Mouse (Mus musculus): ENCODE results near the gene Wdr24. TPM values are rescaled to one million over a fixed set of nuclear protein-coding genes. Genes with fewer than 3 reads are reported as not detected.
A peak's percentile ranks its signal among the peaks of the same experiment; 100 is the strongest.

Gene Wdr24
- polyA plus RNA-seq (2016; fragmentation: Nextera tagmentation; extraction: Ambion mirVana) = 17.7 and 18.7 TPM in 2 replicates

DNA sequence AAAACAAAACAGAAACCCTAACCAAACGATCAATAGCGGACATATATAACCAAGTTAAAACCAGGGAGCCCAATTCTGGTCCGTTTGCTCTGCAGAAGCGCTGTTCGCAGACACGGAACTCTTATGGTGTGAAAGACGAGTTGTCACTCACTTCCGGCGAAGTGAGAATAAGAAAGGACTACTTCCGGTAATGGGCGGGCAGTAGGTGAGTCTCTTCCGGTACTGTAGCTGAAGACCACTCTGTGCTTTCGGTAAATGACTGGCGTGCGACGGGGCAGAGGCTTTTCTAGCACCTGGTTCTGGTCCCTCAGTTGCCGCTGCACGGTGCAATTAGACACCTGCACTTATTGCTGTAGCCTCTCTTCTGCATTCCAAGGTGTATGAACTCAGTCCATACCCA, at the start of gene Wdr24:
Gene Wdr24 (plus strand): TSS at position 176 of the 400 bp plus-strand sequence.
- Histone ChIP-seq H3K27ac (peak within 1 kb of the TSS; percentile 80), H3K36me3 (peaks cover 33% of the 10 kb centered on the region), H3K9me3 (replicated peaks) (no peaks in the 10 kb centered on the region), H3K4me3 (peak within 1 kb of the TSS; percentile 73), H3K4me1 (peaks cover 49% of the 10 kb centered on the region), H3K27me3 (replicated peaks) (peaks cover 42% of the 10 kb centered on the region), H3K9ac (peak within 1 kb of the TSS; percentile 76), H3K4me2 (peak within 1 kb of the TSS; percentile 87)
- WGBS (ENCODE audit: insufficient replicate concordance) = 1% methylated on average over 18 of the region's 18 CpGs
- peak; percentile 73; the same call in 1 of the 2 replicates for ATAC-seq

DNA sequence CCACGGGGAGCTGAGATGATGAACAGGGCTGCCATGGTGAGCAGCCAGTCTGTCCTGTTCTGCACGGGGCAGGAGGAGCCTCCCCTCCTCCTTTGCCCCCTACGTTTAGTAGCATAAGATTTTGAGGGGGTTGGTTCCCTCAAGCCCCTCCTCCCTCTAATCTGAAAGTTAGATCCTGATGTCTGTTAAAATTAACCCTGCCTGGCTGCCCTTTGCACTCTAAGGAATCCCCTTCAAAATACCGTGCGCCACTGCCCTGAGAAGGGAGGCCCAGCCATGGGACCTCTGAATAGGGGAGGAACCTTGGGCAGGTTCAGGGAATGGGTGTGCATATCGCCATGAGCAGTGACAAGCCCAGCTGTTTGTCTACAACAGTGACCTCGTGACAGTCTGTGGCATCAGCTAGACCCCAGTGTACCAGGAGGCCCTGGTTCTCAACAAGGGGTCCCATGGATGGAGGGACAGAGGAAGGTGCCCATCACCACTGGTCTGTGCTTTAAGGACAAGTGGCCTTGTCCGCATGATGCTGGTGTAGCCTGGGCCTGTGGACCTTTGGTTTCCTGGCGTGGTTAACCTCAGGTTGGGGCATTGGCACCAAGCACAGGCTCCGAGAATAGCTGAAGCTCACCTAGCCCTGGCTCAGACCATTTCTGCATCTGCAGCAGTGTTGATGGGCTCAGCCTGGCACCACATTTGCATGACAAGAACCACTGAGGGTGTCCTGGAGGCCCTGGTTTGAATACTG, 47.9 kb upstream of the Wdr24 start:
- Histone ChIP-seq H3K4me3 (no peak overlapping the region), H3K36me3 (peaks cover 40% of the 10 kb centered on the region), H3K27me3 (replicated peaks) (peaks cover 10% of the 10 kb centered on the region; the same call in 1 of the 2 replicates), H3K9ac (0 out of 2 replicates have a peak overlapping the region, but pooled peaks have one; percentile 84), H3K4me2 (peak overlapping the region; percentile 87; the same call in 1 of the 2 replicates), H3K9me3 (replicated peaks) (no peaks in the 10 kb centered on the region), H3K4me1 (peaks cover 18% of the 10 kb centered on the region), H3K27ac (no peak overlapping the region)
- WGBS (ENCODE audit: insufficient replicate concordance) = 75% methylated on average over 10 of the region's 10 CpGs
- ATAC-seq = no peak

DNA sequence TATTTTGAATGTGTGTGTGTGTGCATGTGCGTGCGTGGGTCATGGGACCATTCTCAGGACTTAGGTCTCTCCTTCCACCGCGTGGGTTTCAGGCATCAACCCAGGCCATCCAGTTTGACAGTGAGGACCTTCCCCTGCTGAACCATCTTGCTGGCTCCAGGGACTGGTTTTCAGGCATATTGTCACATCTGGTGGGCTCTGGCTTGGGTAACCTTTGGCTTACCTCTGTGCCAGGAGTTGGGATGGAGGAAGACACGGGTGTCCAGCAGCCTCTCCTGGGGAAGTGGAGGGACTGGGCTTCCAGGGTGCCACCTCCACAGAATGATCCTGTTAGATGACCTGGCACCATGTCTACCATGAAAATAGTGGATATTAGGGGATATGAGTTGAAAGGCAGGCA, 45.5 kb upstream of the Wdr24 start:
- no peak overlapping the region for H3K4me3 ChIP-seq
- H3K9ac ChIP-seq = no peak overlapping the region
- H3K27me3 ChIP-seq (replicated peaks) = no peaks in the 10 kb centered on the region
- H3K9me3 ChIP-seq (replicated peaks) = no peaks in the 10 kb centered on the region
- no peak for ATAC-seq
- WGBS (ENCODE audit: insufficient replicate concordance) = 88% methylated on average over 5 of the region's 5 CpGs
- H3K36me3 ChIP-seq = peaks cover 64% of the 10 kb centered on the region
- H3K27ac ChIP-seq = no peak overlapping the region
- H3K4me1 ChIP-seq = peaks cover 18% of the 10 kb centered on the region
- no peak overlapping the region for H3K4me2 ChIP-seq

DNA sequence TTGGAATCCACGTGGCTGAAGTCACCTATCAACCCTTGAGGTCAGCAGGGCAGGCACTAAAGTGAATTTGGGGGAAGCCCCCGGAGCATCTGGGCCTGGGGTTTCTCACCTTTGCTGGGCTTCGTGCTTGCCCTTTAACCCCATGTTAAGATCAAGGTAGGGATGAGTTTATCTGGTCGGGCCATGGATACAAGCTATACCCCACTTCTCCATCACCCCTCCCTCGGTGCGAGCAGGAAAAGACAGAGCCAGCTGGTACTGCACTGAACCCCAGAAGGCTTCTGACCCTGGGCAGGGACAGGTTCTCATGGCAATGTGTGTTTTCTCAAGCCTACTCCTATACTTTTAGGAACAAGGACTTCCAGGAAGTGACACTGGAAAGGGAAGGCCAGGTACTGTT, 42.1 kb upstream of the Wdr24 start:
- Histone ChIP-seq H3K4me3 (no peak overlapping the region), H3K36me3 (peaks cover 72% of the 10 kb centered on the region), H3K9ac (no peak overlapping the region), H3K4me1 (peaks cover 16% of the 10 kb centered on the region), H3K27ac (no peak overlapping the region), H3K27me3 (replicated peaks) (no peaks in the 10 kb centered on the region), H3K9me3 (replicated peaks) (no peaks in the 10 kb centered on the region), H3K4me2 (no peak overlapping the region)
- 68% methylated on average over 6 of the region's 6 CpGs for WGBS (ENCODE audit: insufficient replicate concordance)
- ATAC-seq = no peak

DNA sequence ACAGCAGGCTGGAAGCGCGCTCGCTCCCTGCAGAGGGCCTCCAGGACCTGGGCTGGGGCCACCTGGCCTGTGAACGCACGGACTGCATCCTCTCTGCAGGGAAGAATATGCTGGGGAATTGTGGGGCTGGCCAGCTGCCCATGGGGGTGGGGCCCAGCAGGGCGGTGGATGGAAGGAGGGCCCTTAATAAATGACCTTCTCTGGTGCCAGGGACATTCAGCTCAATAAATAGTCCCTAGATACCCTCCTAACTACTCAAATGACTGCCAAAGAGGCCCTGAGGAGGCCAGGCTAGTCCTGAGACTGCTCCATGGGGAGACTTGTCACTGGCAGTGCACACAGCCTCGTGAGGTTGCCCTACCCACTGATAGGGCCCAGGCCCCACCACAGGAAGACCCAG, 40.3 kb upstream of the Wdr24 start:
- peaks cover 16% of the 10 kb centered on the region for H3K4me1 ChIP-seq
- 79% methylated on average over 7 of the region's 7 CpGs for WGBS (ENCODE audit: insufficient replicate concordance)
- H3K4me3 ChIP-seq = no peak overlapping the region
- H3K9ac ChIP-seq = no peak overlapping the region
- no peaks in the 10 kb centered on the region for H3K9me3 ChIP-seq (replicated peaks)
- no peak overlapping the region for H3K4me2 ChIP-seq
- no peak overlapping the region for H3K27ac ChIP-seq
- no peak for ATAC-seq
- no peaks in the 10 kb centered on the region for H3K27me3 ChIP-seq (replicated peaks)
- H3K36me3 ChIP-seq = peaks cover 66% of the 10 kb centered on the region

DNA sequence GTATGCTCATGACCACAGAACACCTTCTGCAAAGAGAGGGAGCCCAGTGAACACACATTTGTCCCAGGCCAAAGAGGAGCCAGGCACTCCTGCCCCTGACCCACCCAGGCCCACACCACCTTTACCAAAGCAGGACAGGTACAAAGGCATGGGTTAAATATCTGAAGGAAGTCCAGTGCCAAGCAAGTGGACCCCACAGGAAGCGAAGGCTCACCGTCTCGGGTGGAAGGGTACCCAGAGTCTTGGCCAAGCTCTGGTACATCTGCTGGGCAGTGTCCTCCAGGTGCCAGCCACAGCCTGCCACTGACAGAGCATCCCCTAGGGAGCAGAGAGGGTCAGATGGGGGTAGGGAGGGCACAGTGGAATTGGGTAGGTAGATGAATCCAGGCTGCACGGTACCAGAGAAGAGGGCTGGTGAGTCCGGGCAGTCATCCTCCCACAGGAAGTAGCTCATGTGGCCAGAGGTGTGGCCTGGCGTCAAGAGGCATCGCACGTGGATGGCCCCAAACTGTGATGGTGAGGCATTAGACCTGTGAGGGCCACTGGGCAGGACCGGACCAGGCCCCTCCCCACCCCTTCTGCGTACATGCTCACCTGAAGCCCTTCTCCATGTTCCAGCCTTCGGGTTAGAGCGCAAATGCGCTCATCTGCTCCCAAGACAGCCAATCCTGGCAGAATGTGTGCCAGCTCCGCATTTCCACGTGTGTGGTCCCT, 39.4 kb upstream of the Wdr24 start:
- ATAC-seq = no peak

DNA sequence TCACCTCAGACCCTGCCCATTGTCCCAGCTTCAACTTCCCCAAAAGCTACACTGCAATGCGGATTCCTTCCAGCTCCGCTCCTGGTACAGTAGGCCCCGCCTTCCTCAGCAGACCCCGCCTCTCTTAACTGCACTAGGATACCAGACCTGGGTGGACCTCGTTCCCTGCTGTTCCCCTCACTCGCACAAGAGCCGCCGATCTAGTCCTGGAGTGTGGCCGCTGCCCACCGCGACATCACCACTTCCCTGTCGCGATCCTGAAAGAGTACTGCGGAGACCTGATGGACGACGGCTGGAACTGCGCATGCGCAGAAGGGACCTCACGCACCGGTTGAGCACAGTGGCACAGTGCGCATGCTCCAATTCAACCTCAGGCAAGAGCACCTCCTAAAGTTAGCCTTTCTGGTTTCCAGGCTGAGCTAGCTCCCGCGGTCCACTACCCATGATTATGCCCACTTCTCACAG, 38.1 kb upstream of the Wdr24 start, which contains the start of gene Haghl:
Gene Haghl (minus strand): TSS at position 393 of the 465 bp plus-strand sequence.
- Histone ChIP-seq H3K9me3 (replicated peaks) (no peaks in the 10 kb centered on the region), H3K9ac (peak within 1 kb of the TSS; percentile 72), H3K4me3 (peak within 1 kb of the TSS; percentile 73), H3K36me3 (peaks cover 63% of the 10 kb centered on the region), H3K4me2 (peak within 1 kb of the TSS; percentile 87), H3K27me3 (replicated peaks) (no peaks in the 10 kb centered on the region), H3K27ac (peak within 1 kb of the TSS; percentile 69), H3K4me1 (peaks cover 16% of the 10 kb centered on the region)
- peak; percentile 83 for ATAC-seq
- WGBS (ENCODE audit: insufficient replicate concordance) = under 1% methylated on average over 23 of the region's 23 CpGs

More for the DNA sequence above, 39.4 kb upstream of the Wdr24 start:
- 79% methylated on average over 15 of the region's 15 CpGs for WGBS (ENCODE audit: insufficient replicate concordance)
- H3K4me1 ChIP-seq = peaks cover 16% of the 10 kb centered on the region
- H3K27me3 ChIP-seq (replicated peaks) = no peaks in the 10 kb centered on the region
- peak overlapping the region; percentile 72; the same call in 1 of the 2 replicates for H3K9ac ChIP-seq
- H3K9me3 ChIP-seq (replicated peaks) = no peaks in the 10 kb centered on the region
- H3K27ac ChIP-seq = no peak overlapping the region
- H3K4me3 ChIP-seq = peak overlapping the region; percentile 73; the same call in 1 of the 2 replicates
- H3K36me3 ChIP-seq = peaks cover 64% of the 10 kb centered on the region
- H3K4me2 ChIP-seq = peak overlapping the region; percentile 87

DNA sequence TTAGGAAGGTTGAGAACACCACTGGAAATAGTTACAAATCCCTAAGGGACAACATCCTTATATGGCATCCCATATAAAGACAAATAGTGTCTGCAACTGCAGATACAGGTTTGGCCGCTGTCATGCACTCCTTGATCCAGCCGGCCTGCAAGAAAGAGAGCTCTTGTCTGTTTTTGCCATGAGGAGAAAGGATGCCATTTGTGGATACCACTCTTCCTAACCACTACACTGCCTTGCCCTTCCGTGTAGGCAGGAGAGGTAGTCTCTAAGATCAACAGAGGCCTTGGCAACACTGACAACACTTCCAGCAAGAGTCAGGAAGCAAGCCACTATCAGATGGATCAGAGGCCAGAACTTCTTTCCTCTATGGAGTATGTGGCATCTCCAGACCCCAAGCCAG, 37.1 kb upstream of the Wdr24 start, which contains the start of gene Ccdc78:
Gene Ccdc78 (plus strand): TSS at position 301 of the 400 bp plus-strand sequence.
- WGBS (ENCODE audit: insufficient replicate concordance) = 80% methylated on average over 3 of the region's 3 CpGs
- no peak for ATAC-seq
- H3K36me3 ChIP-seq = peaks cover 59% of the 10 kb centered on the region

DNA sequence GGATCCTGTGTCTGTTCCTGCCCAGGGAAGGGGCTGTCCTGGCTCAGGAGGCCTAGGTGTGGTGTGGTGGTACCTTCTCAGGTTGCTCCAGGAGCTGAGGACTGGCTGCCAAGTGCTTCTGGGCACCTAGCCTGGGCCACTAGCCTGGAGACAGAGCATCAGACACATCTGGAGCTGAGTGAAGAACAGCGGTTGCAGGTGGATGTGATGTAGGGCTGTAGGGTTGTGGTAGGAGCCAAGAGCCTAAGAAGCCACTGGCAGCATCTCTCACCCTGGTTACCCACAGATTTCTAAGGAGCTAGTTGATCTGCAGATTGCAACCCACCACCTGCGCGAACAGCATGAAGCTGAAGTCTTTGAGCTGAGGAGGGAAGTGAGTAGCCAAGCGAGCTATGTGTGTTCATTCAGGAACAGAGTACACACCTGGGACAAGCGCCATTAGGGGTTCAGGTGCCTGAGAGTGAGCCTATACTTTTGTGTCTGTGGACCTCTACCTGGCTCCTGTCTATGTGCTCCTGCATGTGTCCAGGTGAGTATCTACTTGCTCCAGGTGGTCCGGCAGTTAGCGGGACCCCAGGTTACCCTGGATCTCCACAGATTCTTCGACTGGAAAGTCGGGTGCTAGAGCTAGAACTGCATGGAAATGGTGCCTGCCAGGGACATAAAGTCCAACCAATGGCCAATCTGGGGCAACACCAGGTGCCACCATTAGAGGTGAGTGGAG, 36.5 kb upstream of the Wdr24 start:
- no peaks in the 10 kb centered on the region for H3K9me3 ChIP-seq (replicated peaks)
- no peak overlapping the region for H3K4me2 ChIP-seq
- H3K27me3 ChIP-seq (replicated peaks) = no peaks in the 10 kb centered on the region
- no peak overlapping the region for H3K4me3 ChIP-seq
- no peak overlapping the region for H3K27ac ChIP-seq
- WGBS (ENCODE audit: insufficient replicate concordance) = 84% methylated on average over 9 of the region's 9 CpGs
- H3K4me1 ChIP-seq = peaks cover 31% of the 10 kb centered on the region
- no peak overlapping the region for H3K9ac ChIP-seq
- peaks cover 53% of the 10 kb centered on the region for H3K36me3 ChIP-seq
- no peak for ATAC-seq

More for the DNA sequence above, 37.1 kb upstream of the Wdr24 start, which contains the start of gene Ccdc78:
- H3K27ac ChIP-seq = peak within 1 kb of the TSS; percentile 69
- peak within 1 kb of the TSS; percentile 73 for H3K4me3 ChIP-seq
- H3K4me1 ChIP-seq = peaks cover 25% of the 10 kb centered on the region
- H3K9me3 ChIP-seq (replicated peaks) = no peaks in the 10 kb centered on the region
- no peaks in the 10 kb centered on the region for H3K27me3 ChIP-seq (replicated peaks)
- H3K4me2 ChIP-seq = peak within 1 kb of the TSS; percentile 87
- H3K9ac ChIP-seq = peak within 1 kb of the TSS; percentile 72

DNA sequence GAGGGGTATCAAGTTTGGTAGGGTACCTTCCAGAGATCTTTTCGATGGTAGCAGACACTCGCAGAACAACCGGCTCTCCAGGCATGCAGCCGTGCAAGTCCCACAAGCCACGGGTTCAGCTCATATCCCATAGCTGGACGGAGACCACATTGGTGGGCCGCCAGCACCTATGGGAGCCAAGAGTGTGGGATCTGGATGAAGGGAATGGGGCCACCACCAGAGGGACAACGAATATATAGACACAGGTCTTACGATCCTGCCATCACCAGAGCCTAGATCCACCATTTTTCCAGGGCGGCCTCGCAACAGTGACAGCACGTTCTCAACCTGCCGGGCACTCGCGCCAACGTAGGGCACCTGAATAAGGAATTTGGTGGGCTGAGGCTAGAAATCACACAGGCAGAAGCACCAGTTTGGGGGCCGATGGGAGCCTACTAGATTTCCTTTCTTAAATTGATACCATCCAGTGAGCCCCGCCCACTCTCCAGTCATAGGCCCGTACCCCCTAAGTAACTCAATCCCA, 32.0 kb upstream of the Wdr24 start:
- H3K4me3 ChIP-seq = peak overlapping the region; percentile 81
- peaks cover 53% of the 10 kb centered on the region for H3K4me1 ChIP-seq
- peaks cover 44% of the 10 kb centered on the region for H3K36me3 ChIP-seq
- 29% methylated on average over 19 of the region's 19 CpGs for WGBS (ENCODE audit: insufficient replicate concordance)
- peak overlapping the region; percentile 80 for H3K4me2 ChIP-seq
- H3K9ac ChIP-seq = peak overlapping the region; percentile 79
- H3K27me3 ChIP-seq (replicated peaks) = no peaks in the 10 kb centered on the region
- no peaks in the 10 kb centered on the region for H3K9me3 ChIP-seq (replicated peaks)
- ATAC-seq = peak; percentile 24
- H3K27ac ChIP-seq = peak overlapping the region; percentile 93

DNA sequence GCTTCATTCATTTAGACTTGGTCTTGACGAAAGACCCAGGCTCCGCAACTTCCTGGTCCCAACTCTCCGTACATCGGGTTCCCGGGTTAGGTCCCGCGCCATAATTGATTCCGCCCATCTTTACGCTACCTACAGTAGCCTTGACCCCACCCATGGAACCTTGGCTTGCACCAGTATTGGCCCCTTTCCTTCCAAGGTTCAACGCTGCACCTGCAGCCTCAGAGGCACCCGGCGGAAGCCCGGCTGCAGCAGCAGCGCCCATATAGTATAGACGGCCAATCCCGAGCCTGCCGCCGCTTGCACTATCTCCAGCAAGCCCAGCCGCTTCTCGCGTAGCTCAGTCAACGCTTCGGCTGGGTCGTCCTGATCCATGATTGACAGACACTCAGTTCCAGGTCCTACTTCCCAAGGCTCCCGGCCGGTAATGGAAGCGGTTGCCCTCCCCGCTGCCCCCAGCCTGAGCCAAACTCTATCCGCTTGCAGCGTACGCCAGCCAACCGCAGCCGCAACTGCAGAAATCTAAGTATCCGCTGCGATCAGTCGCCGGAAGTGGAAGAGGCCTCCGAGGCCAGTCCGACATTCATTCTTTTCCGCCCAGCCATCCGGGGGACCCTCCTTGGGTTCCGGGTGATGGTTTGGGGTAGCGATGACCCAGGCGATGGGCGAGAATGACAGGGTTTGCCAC, 31.4 kb upstream of the Wdr24 start:
- no peaks in the 10 kb centered on the region for H3K9me3 ChIP-seq (replicated peaks)
- no peaks in the 10 kb centered on the region for H3K27me3 ChIP-seq (replicated peaks)
- H3K36me3 ChIP-seq = peaks cover 44% of the 10 kb centered on the region
- H3K27ac ChIP-seq = peak overlapping the region; percentile 93
- peak overlapping the region; percentile 80 for H3K4me2 ChIP-seq
- peak; percentile 72 for ATAC-seq
- H3K9ac ChIP-seq = peak overlapping the region; percentile 79
- peak overlapping the region; percentile 81 for H3K4me3 ChIP-seq
- peaks cover 56% of the 10 kb centered on the region for H3K4me1 ChIP-seq
- under 1% methylated on average over 45 of the region's 45 CpGs for WGBS (ENCODE audit: insufficient replicate concordance)

Data from liver, embryonic 12.5 days (tissue).